Mouse (Mus musculus) gonadal fat pad, adult 2 months (tissue): ENCODE measurements around the gene Vmn2r66. TPM values are rescaled to one million over a fixed set of nuclear protein-coding genes. Genes with fewer than 3 reads are reported as not detected.

Source experiments
- DNase-seq: peaks from one replicate; pipeline ENCODE4 v3.0.0-alpha.2; 2012; ENCODE audit warnings: low read depth
- polyA plus RNA-seq: library from polyadenylated mRNA; depleted of rRNA; stranded (reverse); fragments of >200 nt; gene quantifications from 2 replicates; pipeline ENCODE4 v1.2.3, GENCODE M21; 2012; rRNA removed

Vmn2r66 gene
- polyA plus RNA-seq, result not detected in 2 replicates

- no peak for DNase-seq
Measured at GRCm38 (mm10) chr7:85012168-85012567, at the start of gene Vmn2r66. Gene Vmn2r66, minus strand, starts transcription at chr7:85012268.

GRCm38 (mm10) chr7:84996694-84997093 lies 15.4 kb downstream of the Vmn2r66 start:
- DNase-seq, result no peak

GRCm38 (mm10) chr7:84964015-84964414 lies 48.1 kb downstream of the Vmn2r66 start, which contains the start of gene Vmn2r65:
Gene Vmn2r65, minus strand, starts transcription at chr7:84964115.
- DNase-seq, result no peak

Other genes starting within 250 kb of the Vmn2r66 start
- not detected in 2 replicates for gene Olfr291, start 158.7 kb downstream of the Vmn2r66 start, polyA plus RNA-seq
- not detected in 2 replicates for gene Vmn2r65, start 48.2 kb downstream of the Vmn2r66 start, polyA plus RNA-seq
- gene Vmn2r67, start 143.7 kb upstream of the Vmn2r66 start, polyA plus RNA-seq, result not detected in 2 replicates
- gene Vmn2r68, start 225.5 kb upstream of the Vmn2r66 start, polyA plus RNA-seq, result not detected in 2 replicates